Mouse (Mus musculus) layer of hippocampus, adult 2 months (tissue): ENCODE measurements around the gene Acot13. TPM values are rescaled to one million over a fixed set of nuclear protein-coding genes. Genes with fewer than 3 reads are reported as not detected.

Experiments
- DNase-seq, 2 experiments: peaks; one replicate each; pipeline ENCODE4 v3.0.0; 2022; ENCODE audit warnings: low spot score in 2 of 2
- H3K27ac ChIP-seq: fragments of 200-600 bp; 2 replicates; pipeline ENCODE4 v1.8.1; 2022
- H3K4me3 ChIP-seq: fragments of 200-600 bp; 2 replicates; pipeline ENCODE4 v1.8.1; 2022; ENCODE audit warnings: mild to moderate bottlenecking
- CTCF ChIP-seq: fragments of 200-600 bp; conservative IDR thresholded peaks from 2 replicates; pipeline ENCODE4 v1.8.1; 2022; ENCODE audit warnings: antibody characterized with exemption, mild to moderate bottlenecking, moderate library complexity
- long read RNA-seq, 2 experiments: library from polyadenylated mRNA; stranded (forward); transcript quantifications; one replicate each; pipeline ENCODE4 v2.0.0; 2021; ENCODE audit warnings: borderline mapping rate in 2 of 2
- total RNA-seq, 2 experiments: library from RNA; stranded (reverse); gene quantifications; 2 replicates each; pipeline ENCODE4 v1.2.3; 2021

The Acot13 gene
- 100 to 1,000 TPM; 103 TPM for total RNA-seq
- long read RNA-seq, experiment 1, transcript Acot13-201 (3 exons, 721 nt), result major isoform, 41 of 91 reads
- long read RNA-seq, experiment 1, partial matches to known transcripts, result 43 of 91 reads
- long read RNA-seq, experiment 1, other reads (novel, unspliced or antisense), result 7 of 91 reads
- long read RNA-seq, experiment 2, transcript Acot13-201 (3 exons, 721 nt), result major isoform, 86 of 148 reads
- long read RNA-seq, experiment 2, partial matches to known transcripts, result 57 of 148 reads
- long read RNA-seq, experiment 2, other reads (novel, unspliced or antisense), result 5 of 148 reads

DNA sequence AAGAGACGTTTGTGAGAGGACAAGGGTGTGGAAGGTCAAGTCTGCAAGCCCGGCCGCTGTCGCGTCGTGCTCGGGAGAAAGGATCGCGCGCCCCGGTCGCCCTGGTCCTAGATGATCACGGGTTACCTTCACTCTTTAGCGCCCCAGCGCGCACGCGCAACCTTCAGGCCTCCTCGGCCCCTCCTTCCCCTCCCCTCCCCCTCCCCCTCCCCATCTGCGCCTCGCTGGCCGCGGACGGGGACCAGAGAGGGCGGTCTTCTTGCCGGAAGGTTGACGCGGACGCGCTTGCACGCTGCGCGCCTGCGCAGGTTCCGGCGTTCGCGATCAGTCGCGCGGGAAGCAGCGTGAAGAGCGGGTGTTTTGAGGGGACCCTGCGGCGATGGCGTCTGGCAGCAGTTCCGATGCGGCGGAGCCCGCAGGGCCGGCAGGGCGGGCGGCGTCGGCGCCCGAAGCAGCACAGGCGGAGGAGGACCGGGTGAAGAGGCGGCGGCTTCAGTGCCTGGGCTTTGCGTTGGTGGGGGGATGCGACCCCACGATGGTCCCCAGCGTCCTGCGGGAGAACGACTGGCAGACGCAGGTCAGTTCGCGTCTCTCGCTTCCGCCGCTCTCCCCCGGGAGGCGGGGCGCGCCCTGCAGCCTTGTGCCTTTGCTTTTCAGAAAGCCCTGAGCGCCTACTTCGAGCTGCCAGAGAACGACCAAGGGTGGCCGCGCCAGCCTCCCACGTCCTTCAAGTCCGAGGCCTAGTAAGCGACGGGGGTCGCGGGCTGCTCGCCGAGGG is at the start of gene Acot13, which contains the start of gene Tdp2:
Acot13 (minus strand) TSS at position 188 of the 778 bp plus-strand sequence.
Tdp2 (plus strand) TSS at position 327 of the 778 bp plus-strand sequence.
- peak; percentile 91 to 92 for DNase-seq
- H3K27ac ChIP-seq, result peak within 1 kb of the TSS; percentile 98
- no peak for TF ChIP-seq CTCF
- peak within 1 kb of the TSS; percentile 99 for H3K4me3 ChIP-seq

DNA sequence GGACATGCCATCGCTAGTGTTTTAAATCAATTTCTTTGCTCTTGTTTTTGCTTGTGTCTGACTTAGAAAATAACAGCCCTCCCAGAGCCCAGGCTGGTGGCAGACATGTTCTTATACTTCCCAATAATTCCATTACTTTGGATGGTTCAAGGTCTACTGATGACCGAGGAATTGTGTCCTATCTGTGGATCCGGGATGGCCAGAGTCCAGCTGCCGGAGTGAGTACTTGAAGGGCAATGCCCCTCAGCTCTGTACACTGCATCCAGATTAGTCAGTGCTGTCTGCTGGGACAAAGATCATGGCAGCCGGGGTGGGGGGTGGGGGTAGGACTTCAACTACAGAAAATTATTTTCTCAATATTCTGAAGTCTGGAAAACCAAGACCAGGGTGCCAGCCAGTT is 49.4 kb upstream of the Acot13 start:
- Histone ChIP-seq H3K27ac (no peak overlapping the region), H3K4me3 (no peak overlapping the region)
- TF ChIP-seq CTCF, result no peak
- no peak for DNase-seq

GRCm38 (mm10) chr13:24880208-24880607 is 48.9 kb upstream of the Acot13 start:
- TF ChIP-seq CTCF, result no peak
- H3K4me3 ChIP-seq, result no peak overlapping the region
- no peak for DNase-seq
- no peak overlapping the region for H3K27ac ChIP-seq

DNA sequence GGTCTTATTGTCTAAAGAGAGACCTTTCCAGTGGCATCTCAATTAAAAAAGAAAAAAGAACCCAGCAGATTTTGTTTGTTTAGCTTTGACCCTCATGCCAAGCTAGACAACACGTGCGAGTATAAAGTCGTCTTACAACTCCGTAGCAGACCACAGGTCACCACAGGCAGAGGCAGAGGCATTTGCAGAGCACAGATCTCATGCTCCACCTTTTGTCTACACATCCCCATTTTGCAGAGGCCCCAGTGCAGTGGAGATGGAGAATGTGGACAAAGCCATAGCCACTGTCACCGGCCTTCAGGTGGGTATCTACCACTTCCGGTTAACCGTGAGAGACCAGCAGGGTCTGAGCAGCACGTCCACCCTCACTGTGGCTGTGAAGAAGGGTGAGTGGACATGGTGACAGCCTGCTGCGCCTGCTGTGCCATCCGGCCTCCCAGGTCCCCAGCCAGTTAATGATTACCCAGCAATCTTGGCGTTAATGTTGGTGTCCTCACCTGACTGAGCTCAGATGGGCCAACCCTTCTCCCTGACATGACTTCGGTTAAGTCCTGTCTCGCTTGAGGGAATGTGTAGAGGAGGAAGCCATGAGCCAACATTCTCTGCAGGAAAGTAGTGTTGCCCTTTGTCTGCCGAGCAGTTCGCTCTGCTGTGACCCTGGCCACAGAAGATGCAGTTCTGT is 48.2 kb upstream of the Acot13 start:
- no peak for DNase-seq
- no peak for TF ChIP-seq CTCF
- Histone ChIP-seq H3K27ac (no peak overlapping the region), H3K4me3 (no peak overlapping the region)

DNA sequence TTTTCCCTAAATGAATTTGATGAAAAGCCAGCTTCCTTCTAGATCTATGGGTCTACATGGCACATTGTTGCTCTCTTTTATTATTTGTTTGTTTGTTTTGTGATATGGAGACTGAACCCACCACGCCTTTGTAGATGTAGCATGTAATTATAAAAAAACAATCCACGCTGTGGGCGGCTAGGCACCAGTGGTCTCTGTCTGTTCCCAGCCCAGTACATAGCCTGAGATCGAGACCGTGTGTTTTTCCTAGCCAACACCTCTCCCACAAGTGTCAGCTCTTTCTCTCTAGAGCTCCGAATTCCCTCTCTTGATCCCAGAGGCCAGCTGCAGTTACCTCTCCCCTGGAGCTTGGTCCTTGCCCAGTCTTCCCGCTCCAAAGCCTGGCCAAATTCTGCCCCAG is 36.9 kb upstream of the Acot13 start:
- no peak for TF ChIP-seq CTCF
- H3K27ac ChIP-seq, result no peak overlapping the region
- no peak overlapping the region for H3K4me3 ChIP-seq
- no peak for DNase-seq

DNA sequence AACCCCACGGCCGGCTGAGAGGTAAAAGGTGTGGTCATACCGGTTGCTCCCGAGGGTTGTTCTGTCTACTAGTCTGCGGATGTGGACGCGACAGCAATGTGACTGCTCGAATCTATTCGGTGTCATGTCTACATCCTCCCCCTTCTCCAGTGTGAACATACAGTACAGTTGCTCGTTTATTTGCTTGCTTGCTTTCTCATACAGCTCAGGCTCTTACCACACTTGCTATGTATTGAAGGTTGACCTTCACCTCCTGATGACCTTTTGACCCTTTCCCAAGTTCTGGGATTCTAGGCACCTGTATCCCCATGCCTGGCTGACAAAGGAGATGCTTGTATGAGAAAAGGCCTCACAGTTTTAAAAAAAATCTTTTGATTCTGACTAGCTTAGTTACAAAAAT is 36.4 kb upstream of the Acot13 start:
- Histone ChIP-seq H3K4me3 (no peak overlapping the region), H3K27ac (no peak overlapping the region)
- TF ChIP-seq CTCF, result no peak
- no peak for DNase-seq

DNA sequence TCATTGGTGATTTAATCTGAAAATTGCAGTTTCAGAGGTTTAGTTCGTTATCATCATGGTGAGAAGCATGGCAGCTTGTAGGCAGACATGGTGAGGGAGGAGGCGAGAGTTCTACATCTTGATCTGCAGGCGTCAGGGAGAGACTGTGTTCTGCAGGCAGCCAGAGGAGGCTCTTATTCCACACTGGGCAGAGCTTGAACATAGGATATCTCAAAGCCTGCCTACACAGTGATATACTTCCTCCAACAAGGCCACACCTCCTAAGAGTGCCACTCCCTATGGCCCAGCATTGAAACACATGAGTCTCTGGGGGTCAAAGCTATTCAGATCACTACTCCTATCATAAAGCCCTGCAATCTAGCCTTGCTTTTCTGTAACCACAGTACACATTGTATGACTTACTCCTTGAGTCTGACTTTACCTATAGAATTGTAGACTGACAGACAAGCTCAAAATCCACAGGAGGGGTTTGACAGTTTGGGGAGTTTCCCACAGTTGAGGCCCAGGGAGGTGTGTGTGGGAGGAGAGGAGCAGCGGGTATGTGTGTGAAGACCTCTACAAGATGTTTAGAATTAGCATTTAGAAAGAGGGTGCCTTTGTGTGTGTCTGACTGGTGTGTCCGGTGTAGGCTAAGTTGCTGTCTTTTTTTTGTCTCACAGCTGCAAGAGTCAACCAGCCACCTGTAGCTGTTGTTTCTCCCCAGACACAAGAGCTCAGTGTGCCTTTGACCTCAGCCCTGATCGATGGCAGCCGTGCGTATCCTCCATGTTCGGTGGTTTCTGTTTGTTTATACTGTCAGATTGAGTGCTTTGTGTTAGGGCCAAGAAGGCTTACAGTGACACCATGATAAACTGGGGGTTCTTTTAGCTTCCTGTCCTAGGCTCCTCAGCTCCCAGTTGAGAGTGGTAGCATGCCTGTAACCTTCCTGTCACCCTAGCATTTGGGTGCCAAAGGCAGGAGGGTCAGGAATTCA is 35.4 kb upstream of the Acot13 start:
- TF ChIP-seq CTCF, result no peak
- Histone ChIP-seq H3K27ac (no peak overlapping the region), H3K4me3 (no peak overlapping the region)
- DNase-seq, result no peak

GRCm38 (mm10) chr13:24862520-24862919 is 31.2 kb upstream of the Acot13 start:
- peak; percentile 79 for TF ChIP-seq CTCF
- Histone ChIP-seq H3K27ac (no peak overlapping the region), H3K4me3 (no peak overlapping the region)
- DNase-seq, result peak; percentile 23 to 68

DNA sequence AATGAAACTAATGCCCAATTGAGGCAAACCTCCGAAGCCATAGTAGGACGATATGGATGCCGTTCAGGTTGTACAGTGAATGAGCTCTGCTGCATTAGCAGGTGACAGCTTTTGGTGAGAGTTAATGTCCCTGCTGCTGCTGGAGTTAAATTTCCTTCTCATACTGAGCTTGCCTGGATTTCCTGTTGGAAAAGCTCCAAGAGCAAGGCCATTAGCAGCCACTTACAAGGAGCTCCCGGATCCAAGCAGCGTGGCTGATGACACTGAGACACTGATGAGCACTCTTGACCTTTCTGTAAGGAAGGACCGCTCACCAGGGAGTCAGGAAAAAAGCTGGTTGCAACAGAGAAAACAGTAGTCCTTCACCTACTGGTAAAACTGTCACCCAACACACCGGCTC is 30.7 kb upstream of the Acot13 start:
- Histone ChIP-seq H3K27ac (no peak overlapping the region), H3K4me3 (no peak overlapping the region)
- DNase-seq, result no peak
- TF ChIP-seq CTCF, result no peak

DNA sequence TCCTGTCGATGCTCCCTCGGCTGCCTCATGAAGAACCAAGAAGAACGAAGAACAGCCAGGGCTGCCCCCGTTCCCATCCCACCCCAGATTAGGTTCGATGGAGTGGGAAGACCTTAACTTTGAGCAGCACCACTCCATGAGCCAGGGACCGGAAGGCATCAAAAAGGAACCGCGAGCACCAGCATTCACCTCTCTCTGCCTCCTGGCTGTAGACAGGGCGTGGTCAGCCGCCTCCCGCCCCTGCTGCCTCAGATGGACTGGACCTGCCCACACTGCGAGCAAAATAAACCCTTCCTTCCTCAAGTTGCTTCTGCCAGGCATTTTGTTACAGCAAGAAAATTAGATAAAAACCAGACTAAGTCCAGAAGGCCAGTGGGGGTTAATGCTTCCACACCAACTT is 29.7 kb upstream of the Acot13 start:
- DNase-seq, result no peak
- no peak overlapping the region for H3K4me3 ChIP-seq
- no peak overlapping the region for H3K27ac ChIP-seq
- no peak for TF ChIP-seq CTCF

GRCm38 (mm10) chr13:24859115-24859514 is 27.8 kb upstream of the Acot13 start:
- TF ChIP-seq CTCF, result no peak
- no peak for DNase-seq
- no peak overlapping the region for H3K4me3 ChIP-seq
- no peak overlapping the region for H3K27ac ChIP-seq

- no peak for TF ChIP-seq CTCF
- H3K4me3 ChIP-seq, result no peak overlapping the region
- H3K27ac ChIP-seq, result no peak overlapping the region
- no peak for DNase-seq
These were observed 21.2 kb upstream of the Acot13 start for GRCm38 (mm10) chr13:24852570-24852969.

DNA sequence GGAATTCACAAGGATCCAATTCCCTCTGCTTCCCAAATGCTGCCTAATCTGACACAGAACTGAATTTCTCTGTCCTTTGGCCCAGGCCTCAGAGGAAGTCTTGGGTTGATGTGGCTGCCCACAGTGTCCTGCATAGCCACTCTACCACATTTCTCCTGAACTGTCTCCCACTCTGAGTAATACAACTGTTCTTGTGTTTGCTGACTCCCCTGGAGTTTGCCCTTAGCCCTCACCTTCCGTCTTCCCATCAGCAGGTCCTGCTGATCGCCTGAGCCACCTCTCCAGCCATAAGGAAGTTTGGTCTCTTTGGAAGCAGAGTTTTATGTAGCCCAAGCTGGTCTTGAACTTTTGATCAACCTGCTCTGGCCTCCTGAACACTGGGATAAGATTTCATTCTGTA is 20.6 kb upstream of the Acot13 start:
- Histone ChIP-seq H3K27ac (no peak overlapping the region), H3K4me3 (no peak overlapping the region)
- DNase-seq, result no peak
- no peak for TF ChIP-seq CTCF
